Mouse (Mus musculus): Measurements from ENCODE around the gene Mapkap1. TPM values are rescaled to one million over a fixed set of nuclear protein-coding genes. Genes with fewer than 3 reads are reported as not detected.

The Mapkap1 gene
- polyA plus RNA-seq, 1 experiment, result 52.5 TPM

GRCm38 (mm10) chr2:34594001-34594400 lies 187.4 kb downstream of the Mapkap1 start:
- no peaks in the 10 kb centered on the region for H3K4me1 ChIP-seq (ENCODE audit: control insufficient read depth, insufficient read depth, insufficient read length, low read length)
- peaks cover 7% of the 10 kb centered on the region; the same call in 1 of the 2 replicates for H3K36me3 ChIP-seq (ENCODE audit: control insufficient read depth, insufficient read depth, low read length)
- no peak overlapping the region for H3K27ac ChIP-seq (ENCODE audit: insufficient read depth, low read depth, low read length)
- no peaks in the 10 kb centered on the region for H3K27me3 ChIP-seq (ENCODE audit: control insufficient read depth, insufficient read depth, low read length)
- TF ChIP-seq POLR2A (IDR thresholded peaks at IDR 0.05; ENCODE audit: low read depth, low read length) (no peak), CTCF (IDR thresholded peaks at IDR 0.05; ENCODE audit: extremely low read depth, insufficient read length, insufficient replicate concordance, low read depth, low read length) (no peak)
- no peak overlapping the region for H3K4me3 ChIP-seq (ENCODE audit: low read depth, low read length)
- 87% methylated on average over 5 of the region's 5 CpGs for WGBS

- WGBS, result 91% methylated on average over 5 of the region's 5 CpGs
- peaks cover 10% of the 10 kb centered on the region for H3K36me3 ChIP-seq (ENCODE audit: control insufficient read depth, insufficient read depth, low read length)
These were observed 193.2 kb downstream of the Mapkap1 start for GRCm38 (mm10) chr2:34599606-34600255.

GRCm38 (mm10) chr2:34600734-34601133 lies 194.2 kb downstream of the Mapkap1 start:
- no peak overlapping the region for H3K27ac ChIP-seq (ENCODE audit: insufficient read depth, low read depth, low read length)
- TF ChIP-seq CTCF (IDR thresholded peaks at IDR 0.05; ENCODE audit: extremely low read depth, insufficient read length, insufficient replicate concordance, low read depth, low read length) (no peak), POLR2A (IDR thresholded peaks at IDR 0.05; ENCODE audit: low read depth, low read length) (no peak)
- no peaks in the 10 kb centered on the region for H3K27me3 ChIP-seq (ENCODE audit: control insufficient read depth, insufficient read depth, low read length)
- peaks cover 8% of the 10 kb centered on the region for H3K36me3 ChIP-seq (ENCODE audit: control insufficient read depth, insufficient read depth, low read length)
- WGBS, result 29% methylated on average over 7 of the region's 7 CpGs
- H3K4me1 ChIP-seq (ENCODE audit: control insufficient read depth, insufficient read depth, insufficient read length, low read length), result peaks cover 5% of the 10 kb centered on the region; the same call in 1 of the 2 replicates
- H3K4me3 ChIP-seq (ENCODE audit: low read depth, low read length), result no peak overlapping the region

More at GRCm38 (mm10) chr2:34599606-34600255, 193.2 kb downstream of the Mapkap1 start:
- Histone ChIP-seq H3K27me3 (ENCODE audit: control insufficient read depth, insufficient read depth, low read length) (no peaks in the 10 kb centered on the region), H3K4me1 (ENCODE audit: control insufficient read depth, insufficient read depth, insufficient read length, low read length) (peaks cover 5% of the 10 kb centered on the region; the same call in 1 of the 2 replicates), H3K4me3 (ENCODE audit: low read depth, low read length) (no peak overlapping the region), H3K27ac (ENCODE audit: insufficient read depth, low read depth, low read length) (no peak overlapping the region)
- TF ChIP-seq CTCF (IDR thresholded peaks at IDR 0.05; ENCODE audit: extremely low read depth, insufficient read length, insufficient replicate concordance, low read depth, low read length) (no peak), POLR2A (IDR thresholded peaks at IDR 0.05; ENCODE audit: low read depth, low read length) (no peak)

GRCm38 (mm10) chr2:34602111-34602541 lies 195.6 kb downstream of the Mapkap1 start:
- H3K36me3 ChIP-seq (ENCODE audit: control insufficient read depth, insufficient read depth, low read length), result peaks cover 7% of the 10 kb centered on the region
- TF ChIP-seq CTCF (IDR thresholded peaks at IDR 0.05; ENCODE audit: extremely low read depth, insufficient read length, insufficient replicate concordance, low read depth, low read length), result no peak
- TF ChIP-seq POLR2A (IDR thresholded peaks at IDR 0.05; ENCODE audit: low read depth, low read length), result no peak
- H3K4me1 ChIP-seq (ENCODE audit: control insufficient read depth, insufficient read depth, insufficient read length, low read length), result peaks cover 5% of the 10 kb centered on the region; the same call in 1 of the 2 replicates
- H3K4me3 ChIP-seq (ENCODE audit: low read depth, low read length), result no peak overlapping the region
- no peak overlapping the region for H3K27ac ChIP-seq (ENCODE audit: insufficient read depth, low read depth, low read length)
- WGBS, result 33% methylated on average over 8 of the region's 8 CpGs
- H3K27me3 ChIP-seq (ENCODE audit: control insufficient read depth, insufficient read depth, low read length), result no peaks in the 10 kb centered on the region

GRCm38 (mm10) chr2:34602896-34603295 lies 196.3 kb downstream of the Mapkap1 start:
- no peaks in the 10 kb centered on the region for H3K27me3 ChIP-seq (ENCODE audit: control insufficient read depth, insufficient read depth, low read length)
- no peak overlapping the region for H3K4me3 ChIP-seq (ENCODE audit: low read depth, low read length)
- H3K4me1 ChIP-seq (ENCODE audit: control insufficient read depth, insufficient read depth, insufficient read length, low read length), result peaks cover 5% of the 10 kb centered on the region; the same call in 1 of the 2 replicates
- WGBS, result 98% methylated on average over 3 of the region's 3 CpGs
- no peak overlapping the region for H3K27ac ChIP-seq (ENCODE audit: insufficient read depth, low read depth, low read length)
- peaks cover 5% of the 10 kb centered on the region for H3K36me3 ChIP-seq (ENCODE audit: control insufficient read depth, insufficient read depth, low read length)
- TF ChIP-seq POLR2A (IDR thresholded peaks at IDR 0.05; ENCODE audit: low read depth, low read length) (no peak), CTCF (IDR thresholded peaks at IDR 0.05; ENCODE audit: extremely low read depth, insufficient read length, insufficient replicate concordance, low read depth, low read length) (no peak)

DNA sequence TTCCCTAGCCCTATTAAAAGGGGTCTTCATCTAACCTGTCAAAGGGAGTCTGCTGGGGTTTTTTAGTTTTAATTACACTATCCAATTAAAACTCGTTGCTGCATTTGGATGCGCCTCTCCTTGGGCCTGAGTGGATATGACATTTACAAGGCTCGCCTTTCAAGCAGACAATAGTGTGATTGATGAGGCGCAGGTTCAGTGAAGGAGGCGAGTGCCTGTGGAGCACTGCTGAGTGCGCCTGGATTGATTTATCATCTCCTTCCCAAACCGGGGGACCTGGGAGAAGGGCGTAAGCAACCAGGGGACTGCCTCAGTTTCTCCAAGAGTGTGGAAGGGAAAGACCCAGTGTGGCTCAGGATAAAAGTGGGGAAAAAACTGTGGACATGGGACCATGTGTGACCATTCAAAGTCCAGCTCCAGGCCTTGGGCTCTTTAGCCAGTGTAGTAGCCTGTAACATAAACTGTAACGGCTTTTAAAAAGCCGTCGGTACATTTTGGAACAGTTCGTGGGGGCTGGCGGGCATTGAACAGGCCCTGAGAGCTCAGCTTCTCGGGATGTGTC lies 197.2 kb downstream of the Mapkap1 start:
- Histone ChIP-seq H3K36me3 (ENCODE audit: control insufficient read depth, insufficient read depth, low read length) (peaks cover 5% of the 10 kb centered on the region), H3K27me3 (ENCODE audit: control insufficient read depth, insufficient read depth, low read length) (no peaks in the 10 kb centered on the region), H3K27ac (ENCODE audit: insufficient read depth, low read depth, low read length) (no peak overlapping the region), H3K4me3 (ENCODE audit: low read depth, low read length) (no peak overlapping the region), H3K4me1 (ENCODE audit: control insufficient read depth, insufficient read depth, insufficient read length, low read length) (peaks cover 5% of the 10 kb centered on the region; the same call in 1 of the 2 replicates)
- TF ChIP-seq CTCF (IDR thresholded peaks at IDR 0.05; ENCODE audit: extremely low read depth, insufficient read length, insufficient replicate concordance, low read depth, low read length), result no peak
- no peak for TF ChIP-seq POLR2A (IDR thresholded peaks at IDR 0.05; ENCODE audit: low read depth, low read length)
- 86% methylated on average over 14 of the region's 14 CpGs for WGBS

GRCm38 (mm10) chr2:34605040-34605439 lies 198.5 kb downstream of the Mapkap1 start:
- no peak overlapping the region for H3K27ac ChIP-seq (ENCODE audit: insufficient read depth, low read depth, low read length)
- no peak overlapping the region for H3K4me3 ChIP-seq (ENCODE audit: low read depth, low read length)
- H3K4me1 ChIP-seq (ENCODE audit: control insufficient read depth, insufficient read depth, insufficient read length, low read length), result peaks cover 5% of the 10 kb centered on the region; the same call in 1 of the 2 replicates
- 79% methylated on average over 3 of the region's 3 CpGs for WGBS
- TF ChIP-seq CTCF (IDR thresholded peaks at IDR 0.05; ENCODE audit: extremely low read depth, insufficient read length, insufficient replicate concordance, low read depth, low read length) (no peak), POLR2A (IDR thresholded peaks at IDR 0.05; ENCODE audit: low read depth, low read length) (no peak)
- peaks cover 6% of the 10 kb centered on the region; the same call in 1 of the 2 replicates for H3K36me3 ChIP-seq (ENCODE audit: control insufficient read depth, insufficient read depth, low read length)
- no peaks in the 10 kb centered on the region for H3K27me3 ChIP-seq (ENCODE audit: control insufficient read depth, insufficient read depth, low read length)

Data from small intestine, adult 2 months (tissue).